Mouse (Mus musculus): ENCODE results near the gene Setd5. TPM values are rescaled to one million over a fixed set of nuclear protein-coding genes. Genes with fewer than 3 reads are reported as not detected.

The Setd5 gene
- polyA plus RNA-seq, 1 experiment from 2014 or later = 47.5 TPM

GRCm38 (mm10) chr6:113063363-113063762 is 13.8 kb upstream of the Setd5 start:
- WGBS = 95% methylated on average over 10 of the region's 10 CpGs
- no peak for ATAC-seq (ENCODE audit: low FRiP score, low read depth)

DNA sequence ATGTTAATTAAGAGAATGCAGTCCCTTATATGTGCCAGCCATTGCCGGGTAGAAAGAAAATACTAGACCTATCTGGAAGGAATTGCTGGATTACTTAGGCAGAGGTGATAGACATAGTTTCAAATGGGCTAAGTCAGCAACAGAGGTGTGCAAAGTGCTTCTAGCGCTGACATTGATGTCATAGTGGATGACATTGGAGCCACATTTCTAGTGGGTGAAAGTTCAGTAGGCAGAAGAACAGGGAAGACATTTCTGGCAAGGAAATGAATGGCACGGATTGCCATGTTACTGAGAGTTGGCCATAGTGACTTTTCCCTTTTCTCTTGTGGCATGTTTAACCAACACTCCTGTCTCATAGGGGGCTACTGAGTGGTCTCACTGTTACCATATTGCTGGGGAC is 12.0 kb upstream of the Setd5 start:
- H3K36me3 ChIP-seq = peaks cover 79% of the 10 kb centered on the region
- WGBS = 94% methylated on average over 3 of the region's 3 CpGs

More at GRCm38 (mm10) chr6:113063363-113063762, 13.8 kb upstream of the Setd5 start:
- peaks cover 89% of the 10 kb centered on the region for H3K36me3 ChIP-seq
- no peak overlapping the region for H3K27ac ChIP-seq (replicated peaks)
- no peaks in the 10 kb centered on the region for H3K27me3 ChIP-seq
- H3K4me2 ChIP-seq = no peak overlapping the region
- H3K4me1 ChIP-seq (replicated peaks) = no peaks in the 10 kb centered on the region; the same call in 1 of the 2 replicates
- no peaks in the 10 kb centered on the region for H3K9me3 ChIP-seq
- no peak overlapping the region for H3K4me3 ChIP-seq
- H3K9ac ChIP-seq = no peak overlapping the region

GRCm38 (mm10) chr6:113069154-113069553 is 8.0 kb upstream of the Setd5 start:
- WGBS = 95% methylated on average over 1 of the region's 1 CpGs
- peaks cover 46% of the 10 kb centered on the region for H3K36me3 ChIP-seq
- H3K9me3 ChIP-seq = no peaks in the 10 kb centered on the region
- no peaks in the 10 kb centered on the region for H3K27me3 ChIP-seq
- no peak overlapping the region for H3K27ac ChIP-seq (replicated peaks)
- peaks cover 9% of the 10 kb centered on the region; the same call in 1 of the 2 replicates for H3K4me1 ChIP-seq (replicated peaks)
- no peak overlapping the region for H3K4me3 ChIP-seq
- H3K4me2 ChIP-seq = no peak overlapping the region
- H3K9ac ChIP-seq = no peak overlapping the region
- no peak for ATAC-seq (ENCODE audit: low FRiP score, low read depth)

More for the DNA sequence above, 12.0 kb upstream of the Setd5 start:
- Histone ChIP-seq H3K4me2 (no peak overlapping the region), H3K27ac (replicated peaks) (no peak overlapping the region), H3K4me1 (replicated peaks) (no peaks in the 10 kb centered on the region; the same call in 1 of the 2 replicates), H3K9me3 (no peaks in the 10 kb centered on the region), H3K9ac (no peak overlapping the region), H3K27me3 (no peaks in the 10 kb centered on the region), H3K4me3 (no peak overlapping the region)
- no peak for ATAC-seq (ENCODE audit: low FRiP score, low read depth)

GRCm38 (mm10) chr6:113075261-113075660 is 1.9 kb upstream of the Setd5 start:
- H3K4me3 ChIP-seq = peak overlapping the region; percentile 63
- no peaks in the 10 kb centered on the region for H3K27me3 ChIP-seq
- peak overlapping the region; percentile 54 for H3K9ac ChIP-seq
- H3K36me3 ChIP-seq = peaks cover 3% of the 10 kb centered on the region; the same call in 1 of the 2 replicates
- peak overlapping the region; percentile 92 for H3K4me2 ChIP-seq
- peak overlapping the region; percentile 100 for H3K27ac ChIP-seq (replicated peaks)
- ATAC-seq (ENCODE audit: low FRiP score, low read depth) = no peak
- peaks cover 46% of the 10 kb centered on the region for H3K4me1 ChIP-seq (replicated peaks)
- H3K9me3 ChIP-seq = no peaks in the 10 kb centered on the region
- 30% methylated on average over 3 of the region's 3 CpGs for WGBS

DNA sequence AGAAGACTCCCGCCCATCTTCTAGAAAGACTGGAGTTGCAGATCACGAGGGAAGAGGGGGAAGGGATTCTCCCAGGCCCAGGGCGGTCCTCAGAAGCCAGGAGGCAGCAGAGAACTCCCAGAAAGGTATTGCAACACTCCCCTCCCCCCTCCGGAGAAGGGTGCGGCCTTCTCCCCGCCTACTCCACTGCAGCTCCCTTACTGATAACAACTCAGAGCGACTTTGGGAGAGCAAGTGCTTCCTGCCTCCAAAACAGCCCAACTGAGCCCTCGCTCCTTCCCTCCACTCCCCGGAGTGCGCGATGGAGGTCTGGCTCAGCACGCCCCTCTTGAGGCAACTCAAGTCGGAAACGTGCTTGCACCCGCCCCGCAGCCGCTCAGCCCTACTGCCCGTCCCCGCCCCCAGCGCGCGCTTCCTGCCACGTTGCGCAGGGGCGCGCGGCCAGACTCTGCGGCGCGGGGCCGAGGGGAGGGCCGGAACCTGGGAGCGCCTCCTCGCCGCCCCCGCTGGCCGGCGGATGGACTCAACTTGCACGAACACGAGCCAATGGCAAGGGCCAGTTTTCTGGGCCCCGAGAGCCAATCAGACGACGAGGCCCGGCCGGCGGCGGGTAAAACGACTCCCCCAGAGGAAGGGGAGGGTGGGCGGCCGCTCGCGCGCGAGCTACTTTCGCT is 1.0 kb upstream of the Setd5 start:
- Histone ChIP-seq H3K9ac (peak overlapping the region; percentile 54), H3K36me3 (peaks cover 1% of the 10 kb centered on the region; the same call in 1 of the 2 replicates), H3K4me1 (replicated peaks) (peaks cover 48% of the 10 kb centered on the region), H3K27me3 (no peaks in the 10 kb centered on the region), H3K27ac (replicated peaks) (peak overlapping the region; percentile 100), H3K4me2 (peak overlapping the region; percentile 92), H3K9me3 (no peaks in the 10 kb centered on the region), H3K4me3 (peak overlapping the region; percentile 63)
- ATAC-seq (ENCODE audit: low FRiP score, low read depth) = peak; percentile 90
- WGBS = under 1% methylated on average over 49 of the region's 55 CpGs

- Histone ChIP-seq H3K27me3 (no peaks in the 10 kb centered on the region), H3K4me1 (replicated peaks) (peaks cover 62% of the 10 kb centered on the region), H3K9me3 (no peaks in the 10 kb centered on the region), H3K4me2 (peak overlapping the region; percentile 97), H3K9ac (peak overlapping the region; percentile 79), H3K4me3 (peak overlapping the region; percentile 63), H3K36me3 (no peaks in the 10 kb centered on the region), H3K27ac (replicated peaks) (peak overlapping the region; percentile 100)
- no peak; the same call in 1 of the 2 replicates for ATAC-seq (ENCODE audit: low FRiP score, low read depth)
- WGBS = 0% methylated on average over 28 of the region's 28 CpGs
These were observed 435 bp downstream of the Setd5 start for GRCm38 (mm10) chr6:113077569-113078030.

DNA sequence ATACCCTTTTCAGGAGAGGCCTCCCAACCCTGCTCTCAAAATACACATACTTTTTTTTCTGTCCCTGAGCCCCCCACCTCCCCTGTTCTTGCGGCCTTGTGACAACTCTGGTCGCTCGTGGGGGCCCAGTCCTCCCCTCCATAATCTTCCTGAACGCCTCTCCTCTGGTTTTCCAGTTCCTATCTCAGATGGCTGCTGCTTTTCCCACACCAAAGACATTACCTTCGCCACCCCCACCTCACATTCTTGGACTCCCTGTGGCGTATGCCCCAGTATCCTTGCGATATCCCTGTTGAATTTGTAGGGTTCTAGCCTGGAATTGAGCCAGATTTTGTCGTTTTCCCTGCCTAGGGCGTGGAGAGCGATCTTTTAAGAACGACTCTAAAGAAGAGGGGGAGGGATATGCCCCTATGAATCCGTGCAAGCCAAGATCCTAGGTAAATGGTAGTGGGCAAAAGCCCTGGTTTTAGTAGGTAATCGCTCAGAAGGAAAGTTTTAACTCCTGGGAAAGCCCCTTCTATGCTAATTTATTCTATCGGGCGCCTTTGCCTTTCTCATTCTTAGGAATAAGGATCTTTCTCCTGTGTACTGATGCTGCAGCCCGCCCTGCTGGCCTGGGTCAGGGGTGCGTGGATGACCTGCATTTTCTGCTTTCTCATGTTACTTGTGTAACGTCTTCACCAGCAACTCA is 1.0 kb downstream of the Setd5 start:
- Histone ChIP-seq H3K4me3 (peak overlapping the region; percentile 63), H3K9me3 (no peaks in the 10 kb centered on the region)

DNA sequence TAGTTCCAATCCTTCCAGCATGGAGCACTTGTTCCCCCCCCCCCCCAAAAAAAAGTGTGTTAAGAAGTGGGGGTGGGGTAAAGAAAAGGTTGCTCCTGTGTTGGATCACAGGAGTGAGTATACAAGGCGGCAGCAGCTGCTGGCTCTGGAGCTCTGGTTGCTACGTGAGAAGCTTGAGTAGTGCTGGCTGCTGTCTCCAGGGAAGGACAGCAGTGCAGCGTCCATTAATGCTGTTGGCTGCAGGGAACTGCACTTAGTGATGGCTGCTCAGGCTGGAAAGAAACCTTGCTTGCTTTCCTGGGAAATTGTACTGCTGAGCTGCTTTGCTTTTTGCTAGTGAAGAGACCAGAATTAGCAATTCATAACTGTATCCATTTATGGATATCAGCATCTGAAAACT is 2.3 kb downstream of the Setd5 start:
- Histone ChIP-seq H3K27me3 (no peaks in the 10 kb centered on the region), H3K36me3 (no peaks in the 10 kb centered on the region), H3K9ac (peak overlapping the region; percentile 37), H3K27ac (replicated peaks) (peak overlapping the region; percentile 100), H3K4me3 (peak overlapping the region; percentile 36), H3K4me2 (peak overlapping the region; percentile 97), H3K4me1 (replicated peaks) (peaks cover 57% of the 10 kb centered on the region), H3K9me3 (no peaks in the 10 kb centered on the region)
- ATAC-seq (ENCODE audit: low FRiP score, low read depth) = no peak
- WGBS = 0% methylated on average over 3 of the region's 3 CpGs

More for the DNA sequence above, 1.0 kb downstream of the Setd5 start:
- WGBS = under 1% methylated on average over 18 of the region's 18 CpGs
- Histone ChIP-seq H3K4me2 (peak overlapping the region; percentile 97), H3K27me3 (no peaks in the 10 kb centered on the region), H3K36me3 (no peaks in the 10 kb centered on the region), H3K4me1 (replicated peaks) (peaks cover 58% of the 10 kb centered on the region), H3K9ac (peak overlapping the region; percentile 79), H3K27ac (replicated peaks) (peak overlapping the region; percentile 100)
- ATAC-seq (ENCODE audit: low FRiP score, low read depth) = no peak

GRCm38 (mm10) chr6:113082229-113082628 is 5.1 kb downstream of the Setd5 start:
- Histone ChIP-seq H3K9ac (no peak overlapping the region), H3K4me2 (peak overlapping the region; percentile 30), H3K4me3 (no peak overlapping the region), H3K9me3 (no peaks in the 10 kb centered on the region), H3K27ac (replicated peaks) (peak overlapping the region; percentile 47), H3K4me1 (replicated peaks) (peaks cover 46% of the 10 kb centered on the region), H3K27me3 (no peaks in the 10 kb centered on the region), H3K36me3 (no peaks in the 10 kb centered on the region)
- ATAC-seq (ENCODE audit: low FRiP score, low read depth) = no peak
- WGBS = 13% methylated on average over 6 of the region's 6 CpGs

- Histone ChIP-seq H3K36me3 (no peaks in the 10 kb centered on the region), H3K4me2 (no peak overlapping the region), H3K27ac (replicated peaks) (no peak overlapping the region), H3K27me3 (no peaks in the 10 kb centered on the region), H3K9me3 (no peaks in the 10 kb centered on the region), H3K9ac (no peak overlapping the region), H3K4me3 (no peak overlapping the region), H3K4me1 (replicated peaks) (peaks cover 30% of the 10 kb centered on the region)
- 62% methylated on average over 4 of the region's 4 CpGs for WGBS
- no peak for ATAC-seq (ENCODE audit: low FRiP score, low read depth)
These were observed 7.4 kb downstream of the Setd5 start for GRCm38 (mm10) chr6:113084590-113084989.

DNA sequence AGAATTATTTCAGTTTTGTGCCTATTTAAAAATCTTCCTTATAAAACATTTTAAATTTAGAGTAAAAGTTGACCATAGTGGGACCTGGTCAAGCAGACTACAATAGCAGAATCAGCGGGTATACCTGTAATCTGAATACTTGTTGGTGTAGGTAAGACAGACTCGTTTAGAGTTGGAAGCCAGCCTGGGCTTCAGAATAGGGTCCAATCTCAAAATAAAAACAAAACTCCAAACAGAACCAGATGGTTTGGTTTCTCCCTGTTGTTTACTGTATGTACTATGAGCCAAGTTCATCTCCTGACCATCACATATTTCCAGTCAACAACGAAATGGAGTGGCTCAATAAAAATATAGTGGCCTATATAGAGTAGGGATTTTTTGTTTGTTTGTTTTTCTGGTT is 16.0 kb downstream of the Setd5 start:
- no peak overlapping the region for H3K4me2 ChIP-seq
- WGBS = 89% methylated on average over 3 of the region's 3 CpGs

DNA sequence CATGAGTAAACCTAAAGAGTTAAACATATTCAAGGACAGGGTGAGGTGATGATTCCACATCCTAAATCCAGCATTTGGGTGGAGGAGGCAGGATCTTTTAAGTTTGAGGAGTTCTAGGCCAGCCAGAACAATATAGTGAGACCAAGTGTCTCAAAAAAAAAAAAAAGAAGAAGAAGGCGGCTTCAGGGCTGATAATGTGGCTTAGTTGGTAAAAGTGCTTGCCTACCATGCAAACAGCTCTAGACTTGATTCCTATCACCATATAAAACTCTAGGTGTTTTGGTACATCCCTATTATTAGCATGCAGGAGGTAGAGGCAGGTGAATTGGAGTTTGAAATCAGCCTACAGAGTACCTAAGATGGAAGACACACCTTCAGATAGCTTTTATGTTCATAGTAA is 18.4 kb downstream of the Setd5 start:
- Histone ChIP-seq H3K36me3 (no peaks in the 10 kb centered on the region), H3K4me3 (no peak overlapping the region), H3K4me2 (no peak overlapping the region), H3K4me1 (replicated peaks) (peaks cover 7% of the 10 kb centered on the region; the same call in 1 of the 2 replicates), H3K9me3 (no peaks in the 10 kb centered on the region), H3K27me3 (no peaks in the 10 kb centered on the region), H3K27ac (replicated peaks) (no peak overlapping the region), H3K9ac (no peak overlapping the region)
- 100% methylated on average over 1 of the region's 1 CpGs for WGBS
- ATAC-seq (ENCODE audit: low FRiP score, low read depth) = no peak

More for the DNA sequence above, 16.0 kb downstream of the Setd5 start:
- Histone ChIP-seq H3K27me3 (no peaks in the 10 kb centered on the region), H3K9ac (no peak overlapping the region), H3K9me3 (no peaks in the 10 kb centered on the region), H3K4me1 (replicated peaks) (no peaks in the 10 kb centered on the region), H3K36me3 (no peaks in the 10 kb centered on the region), H3K4me3 (no peak overlapping the region), H3K27ac (replicated peaks) (no peak overlapping the region)
- no peak for ATAC-seq (ENCODE audit: low FRiP score, low read depth)
